Mouse (Mus musculus): ENCODE results near the gene Fosb. TPM values are rescaled to one million over a fixed set of nuclear protein-coding genes. Genes with fewer than 3 reads are reported as not detected.

Gene Fosb
- polyA plus RNA-seq, 1 experiment from 2014 or later = 0.14 TPM

GRCm38 (mm10) chr7:19268993-19269681 lies 40.7 kb downstream of the Fosb start:
- no peaks in the 10 kb centered on the region for H3K9me3 ChIP-seq
- 21% methylated on average over 10 of the region's 10 CpGs for WGBS
- peak overlapping the region; percentile 98 for H3K27ac ChIP-seq
- no peaks in the 10 kb centered on the region for H3K27me3 ChIP-seq (replicated peaks)
- H3K4me2 ChIP-seq (replicated peaks) = peak overlapping the region; percentile 93
- H3K36me3 ChIP-seq = peaks cover 8% of the 10 kb centered on the region
- H3K4me1 ChIP-seq (replicated peaks) = peaks cover 47% of the 10 kb centered on the region
- H3K9ac ChIP-seq = peak overlapping the region; percentile 96
- no peak for ATAC-seq
- H3K4me3 ChIP-seq (replicated peaks) = peak overlapping the region; percentile 99

- no peaks in the 10 kb centered on the region for H3K27me3 ChIP-seq (replicated peaks)
- WGBS = 60% methylated on average over 10 of the region's 10 CpGs
- no peak for ATAC-seq
- H3K4me1 ChIP-seq (replicated peaks) = peaks cover 47% of the 10 kb centered on the region
- peak overlapping the region; percentile 32; the same call in 1 of the 2 replicates for H3K9ac ChIP-seq
- H3K36me3 ChIP-seq = peaks cover 21% of the 10 kb centered on the region
- H3K9me3 ChIP-seq = no peaks in the 10 kb centered on the region
- H3K27ac ChIP-seq = peak overlapping the region; percentile 68
- H3K4me2 ChIP-seq (replicated peaks) = peak overlapping the region; percentile 52
- H3K4me3 ChIP-seq (replicated peaks) = no peak overlapping the region
Measured at GRCm38 (mm10) chr7:19267051-19267450, 42.8 kb downstream of the Fosb start.

- peak overlapping the region; percentile 68 for H3K27ac ChIP-seq
- WGBS = 66% methylated on average over 10 of the region's 10 CpGs
- H3K4me3 ChIP-seq (replicated peaks) = 0 out of 2 replicates have a peak overlapping the region, but pooled peaks have one; percentile 8
- H3K36me3 ChIP-seq = peaks cover 27% of the 10 kb centered on the region
- H3K9me3 ChIP-seq = no peaks in the 10 kb centered on the region
- H3K27me3 ChIP-seq (replicated peaks) = no peaks in the 10 kb centered on the region
- peaks cover 47% of the 10 kb centered on the region for H3K4me1 ChIP-seq (replicated peaks)
- peak overlapping the region; percentile 52 for H3K4me2 ChIP-seq (replicated peaks)
- ATAC-seq = peak; percentile 54
- H3K9ac ChIP-seq = peak overlapping the region; percentile 24; the same call in 1 of the 2 replicates
Measured at GRCm38 (mm10) chr7:19265928-19266822, 43.7 kb downstream of the Fosb start.

- Histone ChIP-seq H3K9ac (no peak overlapping the region), H3K9me3 (no peaks in the 10 kb centered on the region), H3K27me3 (replicated peaks) (no peaks in the 10 kb centered on the region), H3K4me3 (replicated peaks) (no peak overlapping the region), H3K4me1 (replicated peaks) (peaks cover 50% of the 10 kb centered on the region), H3K4me2 (replicated peaks) (peak overlapping the region; percentile 52), H3K36me3 (peaks cover 37% of the 10 kb centered on the region), H3K27ac (peak overlapping the region; percentile 33; the same call in 1 of the 2 replicates)
- peak; percentile 26 for ATAC-seq
- 38% methylated on average over 7 of the region's 7 CpGs for WGBS
Measured at GRCm38 (mm10) chr7:19265147-19265546, 44.7 kb downstream of the Fosb start.

- Histone ChIP-seq H3K9me3 (no peaks in the 10 kb centered on the region), H3K27ac (no peak overlapping the region), H3K4me3 (replicated peaks) (no peak overlapping the region), H3K4me1 (replicated peaks) (0 out of 2 replicates have a peak, but pooled peaks cover 8% of the 10 kb centered on the region), H3K9ac (no peak overlapping the region), H3K36me3 (peaks cover 51% of the 10 kb centered on the region), H3K4me2 (replicated peaks) (no peak overlapping the region), H3K27me3 (replicated peaks) (no peaks in the 10 kb centered on the region)
- WGBS = 78% methylated on average over 3 of the region's 3 CpGs
- no peak for ATAC-seq
Measured at GRCm38 (mm10) chr7:19258336-19258735, 51.5 kb downstream of the Fosb start.

GRCm38 (mm10) chr7:19257390-19258022 lies 52.3 kb downstream of the Fosb start:
- WGBS = 40% methylated on average over 11 of the region's 11 CpGs
- no peak overlapping the region for H3K27ac ChIP-seq

GRCm38 (mm10) chr7:19256567-19256966 lies 53.3 kb downstream of the Fosb start:
- 0 out of 2 replicates have a peak, but pooled peaks cover 8% of the 10 kb centered on the region for H3K4me1 ChIP-seq (replicated peaks)
- H3K4me3 ChIP-seq (replicated peaks) = no peak overlapping the region
- no peak overlapping the region for H3K27ac ChIP-seq
- no peak for ATAC-seq
- no peak overlapping the region for H3K9ac ChIP-seq
- peaks cover 40% of the 10 kb centered on the region for H3K36me3 ChIP-seq
- no peaks in the 10 kb centered on the region for H3K27me3 ChIP-seq (replicated peaks)
- H3K9me3 ChIP-seq = no peaks in the 10 kb centered on the region
- H3K4me2 ChIP-seq (replicated peaks) = no peak overlapping the region
- WGBS = 77% methylated on average over 7 of the region's 7 CpGs

More at GRCm38 (mm10) chr7:19257390-19258022, 52.3 kb downstream of the Fosb start:
- Histone ChIP-seq H3K27me3 (replicated peaks) (no peaks in the 10 kb centered on the region), H3K9ac (no peak overlapping the region), H3K4me3 (replicated peaks) (no peak overlapping the region), H3K9me3 (no peaks in the 10 kb centered on the region), H3K36me3 (peaks cover 48% of the 10 kb centered on the region), H3K4me2 (replicated peaks) (no peak overlapping the region), H3K4me1 (replicated peaks) (0 out of 2 replicates have a peak, but pooled peaks cover 8% of the 10 kb centered on the region)
- ATAC-seq = peak; percentile 85

GRCm38 (mm10) chr7:19255395-19255794 lies 54.5 kb downstream of the Fosb start:
- Histone ChIP-seq H3K9ac (no peak overlapping the region), H3K9me3 (no peaks in the 10 kb centered on the region), H3K36me3 (peaks cover 31% of the 10 kb centered on the region), H3K4me1 (replicated peaks) (0 out of 2 replicates have a peak, but pooled peaks cover 2% of the 10 kb centered on the region), H3K27ac (no peak overlapping the region), H3K4me3 (replicated peaks) (no peak overlapping the region), H3K4me2 (replicated peaks) (no peak overlapping the region), H3K27me3 (replicated peaks) (no peaks in the 10 kb centered on the region)
- no peak for ATAC-seq
- 87% methylated on average over 17 of the region's 17 CpGs for WGBS

GRCm38 (mm10) chr7:19253437-19253836 lies 56.4 kb downstream of the Fosb start:
- H3K4me1 ChIP-seq (replicated peaks) = 0 out of 2 replicates have a peak, but pooled peaks cover under 1% of the 10 kb centered on the region
- H3K27me3 ChIP-seq (replicated peaks) = no peaks in the 10 kb centered on the region
- H3K9me3 ChIP-seq = no peaks in the 10 kb centered on the region
- H3K9ac ChIP-seq = no peak overlapping the region
- H3K27ac ChIP-seq = no peak overlapping the region
- no peak overlapping the region for H3K4me2 ChIP-seq (replicated peaks)
- peaks cover 20% of the 10 kb centered on the region for H3K36me3 ChIP-seq
- ATAC-seq = no peak
- H3K4me3 ChIP-seq (replicated peaks) = no peak overlapping the region
- 63% methylated on average over 5 of the region's 5 CpGs for WGBS
